Mouse (Mus musculus) lung, adult 2 months (tissue): ENCODE results near the gene D6Ertd527e.
A peak's percentile ranks its signal among the peaks of the same experiment; 100 is the strongest.

ENCODE experiments used
- CTCF ChIP-seq: fragments of 200-500 bp; IDR thresholded peaks from 2 replicates; pipeline ENCODE4 v1.5.1; 2011; ENCODE audit warnings: mild to moderate bottlenecking, low read length, control low read depth; ENCODE audit not compliant: insufficient read depth
- POLR2A ChIP-seq: fragments of 200-500 bp; IDR thresholded peaks from 2 replicates; pipeline ENCODE4 v1.6.1; 2011; ENCODE audit warnings: low read depth, mild to moderate bottlenecking, control low read depth, low read length, borderline replicate concordance; ENCODE audit errors: extremely low read depth

- TF ChIP-seq CTCF: no peak
- peak; percentile 5; the same call in 1 of the 2 replicates for TF ChIP-seq POLR2A
Measured at GRCm38 (mm10) chr6:87119066-87119837, 14.7 kb downstream of the D6Ertd527e start.
